17 mouse cellular contexts compared by ENCODE assay signal in genomic region chr1:135260931-135261330, GRCm38 (mm10). TPM values are rescaled to one million over a fixed set of nuclear protein-coding genes. Genes with fewer than 3 reads are reported as not detected.
DNase-seq lines count a peak whose midpoint lies in the region; ATAC-seq and TF ChIP-seq lines count a peak whose summit lies in the region.
"Had no signal": no experiment of that assay in that cellular context is flagged by ENCODE, and none has a peak within 500 bp of the region (broad histone marks: within the 10 kb centered on the region; RNA-seq: fewer than 3 reads in every experiment).

No protein-coding gene starts in this region.

- no peak overlapping the region for H3K4me2 ChIP-seq in kidney, embryonic 15.5 days
- no peak overlapping the region for H3K4me2 ChIP-seq in embryonic facial prominence, embryonic 13.5 days
- peak overlapping the region; percentile 32; the same call in 1 of the 2 replicates for H3K4me2 ChIP-seq in stomach, embryonic 16.5 days (ENCODE audit: low read depth, low read length)
- H3K4me2 ChIP-seq: forebrain, embryonic 13.5 days had no signal

- H3K36me3 ChIP-seq in kidney, embryonic 15.5 days: peaks cover 42% of the 10 kb centered on the region
- peaks cover 46% of the 10 kb centered on the region for H3K36me3 ChIP-seq in embryonic facial prominence, embryonic 13.5 days
- peaks cover 22% of the 10 kb centered on the region; the same call in 1 of the 2 replicates for H3K36me3 ChIP-seq in stomach, embryonic 16.5 days (ENCODE audit: control insufficient read depth, insufficient read depth, low read length)

- no peak overlapping the region for H3K9ac ChIP-seq in kidney, embryonic 15.5 days
- H3K9ac ChIP-seq in embryonic facial prominence, embryonic 13.5 days: no peak overlapping the region
- H3K9ac ChIP-seq in stomach, embryonic 16.5 days (ENCODE audit: low read length): peak overlapping the region; percentile 9; the same call in 1 of the 2 replicates
- H3K9ac ChIP-seq: forebrain, embryonic 13.5 days had no signal

- peaks cover 29% of the 10 kb centered on the region for H3K4me1 ChIP-seq in kidney, embryonic 15.5 days
- H3K4me1 ChIP-seq in embryonic facial prominence, embryonic 13.5 days: peaks cover 15% of the 10 kb centered on the region
- H3K4me1 ChIP-seq in lung, adult 2 months (ENCODE audit: control insufficient read depth, insufficient read depth, low read length): no peaks in the 10 kb centered on the region
- peaks cover 4% of the 10 kb centered on the region; the same call in 1 of the 2 replicates for H3K4me1 ChIP-seq in stomach, embryonic 16.5 days (ENCODE audit: control insufficient read depth, insufficient read depth, low read length)

- no peak for TF ChIP-seq POLR2A in lung, adult 2 months (IDR thresholded peaks at IDR 0.05; ENCODE audit: borderline replicate concordance, extremely low read depth, low read depth, low read length)

- H3K4me3 ChIP-seq in kidney, embryonic 15.5 days (replicated peaks): no peak overlapping the region
- H3K4me3 ChIP-seq in embryonic facial prominence, embryonic 13.5 days: no peak overlapping the region
- no peak overlapping the region for H3K4me3 ChIP-seq in lung, adult 2 months (replicated peaks; ENCODE audit: extremely low read depth, low read depth, low read length)
- no peak overlapping the region for H3K4me3 ChIP-seq in stomach, embryonic 16.5 days (replicated peaks; ENCODE audit: low read length)
- H3K4me3 ChIP-seq: forebrain, embryonic 13.5 days had no signal

- no peaks in the 10 kb centered on the region for H3K9me3 ChIP-seq in kidney, embryonic 15.5 days (replicated peaks)
- H3K9me3 ChIP-seq in embryonic facial prominence, embryonic 13.5 days: no peaks in the 10 kb centered on the region
- H3K9me3 ChIP-seq in stomach, embryonic 16.5 days (replicated peaks; ENCODE audit: control insufficient read depth, low read length): no peaks in the 10 kb centered on the region
- H3K9me3 ChIP-seq: forebrain, embryonic 13.5 days had no signal

- peak overlapping the region; percentile 25; the same call in 1 of the 2 replicates for H3K27ac ChIP-seq in kidney, embryonic 15.5 days
- H3K27ac ChIP-seq in embryonic facial prominence, embryonic 13.5 days: 0 out of 2 replicates have a peak overlapping the region, but pooled peaks have one; percentile 11
- H3K27ac ChIP-seq in stomach, embryonic 16.5 days (ENCODE audit: low read length): peak overlapping the region; percentile 87
- H3K27ac ChIP-seq: forebrain, embryonic 13.5 days; hindbrain, postnatal 0 days had no signal

- WGBS in kidney, embryonic 15.5 days: 64% methylated on average over 6 of the region's 6 CpGs
- WGBS in embryonic facial prominence, embryonic 13.5 days: 60% methylated on average over 6 of the region's 6 CpGs
- 56% methylated on average over 6 of the region's 6 CpGs for WGBS in lung, adult 2 months
- 55% methylated on average over 6 of the region's 6 CpGs for WGBS in stomach, embryonic 16.5 days

- ATAC-seq in kidney, embryonic 15.5 days (replicated peaks; ENCODE audit: low FRiP score): no peak
- no peak for ATAC-seq in embryonic facial prominence, embryonic 13.5 days (ENCODE audit: insufficient number of reproducible peaks, insufficient read depth, low FRiP score, low TSS enrichment, low read depth)
- ATAC-seq in stomach, embryonic 16.5 days (ENCODE audit: insufficient read depth, low FRiP score): peak; percentile 38; the same call in 1 of the 2 replicates
- ATAC-seq: forebrain, embryonic 13.5 days; hindbrain, postnatal 0 days; Patski had no signal

- DNase-seq in kidney, adult 8-10 months: no peak
- DNase-seq in lung, adult 2 months: peak; percentile 74
- no peak for DNase-seq in layer of hippocampus, adult 9-10 months (ENCODE audit: low spot score)
- DNase-seq in spleen, postnatal 14 days (ENCODE audit: low spot score in 2 of 2): no peak
- DNase-seq: adrenal gland, postnatal 14 days; embryo, embryonic 11 days; gastrocnemius, postnatal 10 days; heart, postnatal 10 days; layer of hippocampus, adult 9-11 months; liver; spleen, adult 18-20 months had no signal

- H3K27me3 ChIP-seq in kidney, embryonic 15.5 days: no peaks in the 10 kb centered on the region
- no peaks in the 10 kb centered on the region for H3K27me3 ChIP-seq in embryonic facial prominence, embryonic 13.5 days
- H3K27me3 ChIP-seq in stomach, embryonic 16.5 days (ENCODE audit: control insufficient read depth, insufficient read depth, low read length): no peaks in the 10 kb centered on the region
- H3K27me3 ChIP-seq: forebrain, embryonic 13.5 days; Patski had no signal

- TF ChIP-seq CTCF in lung, adult 2 months (IDR thresholded peaks at IDR 0.05; ENCODE audit: insufficient read depth, low read length): no peak

RNA-seq across cellular contexts. Expression of gene Elf3, which starts 2.6 kb away (rescaled TPM):
- 25.8 and 30.7 TPM in 2 replicates for polyA plus RNA-seq in kidney, embryonic 15.5 days (2015; fragmentation: Nextera tagmentation; extraction: Ambion mirVana)
- polyA plus RNA-seq in embryonic facial prominence, embryonic 13.5 days (2015; fragmentation: Nextera tagmentation; extraction: Ambion mirVana): 9.0 and 12.2 TPM in 2 replicates
- polyA plus RNA-seq in lung, adult 2 months (2012; rRNA removed): 19.2 and 19.5 TPM in 2 replicates
- polyA plus RNA-seq in stomach, embryonic 16.5 days (2015; fragmentation: Nextera tagmentation; extraction: Ambion mirVana): 161 and 211 TPM in 2 replicates

RNA-seq across cellular contexts. Expression of gene Rnpep, which starts 23.0 kb away (rescaled TPM):
- polyA plus RNA-seq in kidney, embryonic 15.5 days (2015; fragmentation: Nextera tagmentation; extraction: Ambion mirVana): 88.0 and 93.4 TPM in 2 replicates
- 87.9 and 93.5 TPM in 2 replicates for polyA plus RNA-seq in embryonic facial prominence, embryonic 13.5 days (2015; fragmentation: Nextera tagmentation; extraction: Ambion mirVana)
- 34.5 and 38.1 TPM in 2 replicates for polyA plus RNA-seq in lung, adult 2 months (2012; rRNA removed)
- 129 and 131 TPM in 2 replicates for polyA plus RNA-seq in stomach, embryonic 16.5 days (2015; fragmentation: Nextera tagmentation; extraction: Ambion mirVana)

RNA-seq across cellular contexts. Expression of gene Timm17a, which starts 52.6 kb away (rescaled TPM):
- 210 and 234 TPM in 2 replicates for polyA plus RNA-seq in kidney, embryonic 15.5 days (2015; fragmentation: Nextera tagmentation; extraction: Ambion mirVana)
- polyA plus RNA-seq in embryonic facial prominence, embryonic 13.5 days (2015; fragmentation: Nextera tagmentation; extraction: Ambion mirVana): 165 and 192 TPM in 2 replicates
- polyA plus RNA-seq in lung, adult 2 months (2012; rRNA removed): 29.6 and 51.9 TPM in 2 replicates
- polyA plus RNA-seq in stomach, embryonic 16.5 days (2015; fragmentation: Nextera tagmentation; extraction: Ambion mirVana): 194 and 219 TPM in 2 replicates

Comparison
In these comparisons a context has a peak if more than half of its experiments do, and no peak if none do; other contexts are left out.
1. H3K27ac ChIP-seq: peak in every context shown above with its lines; median percentile 87 in stomach, embryonic 16.5 days; 25 in kidney, embryonic 15.5 days; 11 in embryonic facial prominence, embryonic 13.5 days.